Mouse (Mus musculus) NIH3T3 (cell line): ENCODE data around the gene Zfp97.
"Not testable (repeated sequence)": the region's sequence is repeated elsewhere in the genome, so short reads cannot be mapped to it uniquely, and the experiment has no call there.

Experiments
- DNase-seq: peaks from one replicate; pipeline ENCODE4 v3.0.0-alpha.2; 2012; ENCODE audit warnings: low read depth

Gene Zfp97

DNA sequence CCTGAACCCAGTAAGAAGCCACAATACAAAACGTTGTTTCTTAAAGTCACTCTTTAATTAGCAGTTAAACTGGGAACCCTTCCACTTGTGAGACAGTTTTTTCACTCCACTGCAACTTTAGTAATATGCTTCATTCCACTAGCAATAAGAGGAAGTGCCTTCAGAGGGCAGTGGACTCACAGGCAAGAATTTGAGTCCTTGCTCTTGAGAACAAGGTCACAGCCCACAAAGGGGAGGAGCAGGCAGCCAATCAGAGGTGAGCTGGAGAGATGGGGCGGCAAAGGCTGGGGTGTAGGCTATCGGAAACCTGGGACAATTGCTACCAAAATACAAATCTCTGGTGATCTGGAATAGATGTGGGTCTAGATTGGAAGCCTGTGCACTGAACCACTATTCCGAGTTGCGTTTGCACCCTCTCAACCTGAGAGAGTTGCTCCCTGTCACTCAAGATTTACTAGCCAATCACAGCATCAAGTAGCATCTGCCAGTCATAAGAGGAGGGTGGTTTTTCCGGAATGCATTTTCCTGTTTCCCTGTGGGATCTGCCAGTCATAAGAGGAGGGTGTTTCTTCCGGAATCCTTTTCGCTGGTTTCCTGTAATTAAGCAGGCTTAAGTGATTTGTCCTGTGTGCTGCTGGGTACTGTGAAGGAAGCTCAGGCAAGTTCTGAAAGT is at the start of gene Zfp97:
Zfp97 (plus strand) TSS at position 586 of the 673 bp plus-strand sequence.
- DNase-seq = not testable (repeated sequence)

DNA sequence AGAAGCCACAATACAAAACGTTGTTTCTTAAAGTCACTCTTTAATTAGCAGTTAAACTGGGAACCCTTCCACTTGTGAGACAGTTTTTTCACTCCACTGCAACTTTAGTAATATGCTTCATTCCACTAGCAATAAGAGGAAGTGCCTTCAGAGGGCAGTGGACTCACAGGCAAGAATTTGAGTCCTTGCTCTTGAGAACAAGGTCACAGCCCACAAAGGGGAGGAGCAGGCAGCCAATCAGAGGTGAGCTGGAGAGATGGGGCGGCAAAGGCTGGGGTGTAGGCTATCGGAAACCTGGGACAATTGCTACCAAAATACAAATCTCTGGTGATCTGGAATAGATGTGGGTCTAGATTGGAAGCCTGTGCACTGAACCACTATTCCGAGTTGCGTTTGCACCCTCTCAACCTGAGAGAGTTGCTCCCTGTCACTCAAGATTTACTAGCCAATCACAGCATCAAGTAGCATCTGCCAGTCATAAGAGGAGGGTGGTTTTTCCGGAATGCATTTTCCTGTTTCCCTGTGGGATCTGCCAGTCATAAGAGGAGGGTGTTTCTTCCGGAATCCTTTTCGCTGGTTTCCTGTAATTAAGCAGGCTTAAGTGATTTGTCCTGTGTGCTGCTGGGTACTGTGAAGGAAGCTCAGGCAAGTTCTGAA is 57.7 kb downstream of the Zfp97 start:
- DNase-seq = not testable (repeated sequence)

DNA sequence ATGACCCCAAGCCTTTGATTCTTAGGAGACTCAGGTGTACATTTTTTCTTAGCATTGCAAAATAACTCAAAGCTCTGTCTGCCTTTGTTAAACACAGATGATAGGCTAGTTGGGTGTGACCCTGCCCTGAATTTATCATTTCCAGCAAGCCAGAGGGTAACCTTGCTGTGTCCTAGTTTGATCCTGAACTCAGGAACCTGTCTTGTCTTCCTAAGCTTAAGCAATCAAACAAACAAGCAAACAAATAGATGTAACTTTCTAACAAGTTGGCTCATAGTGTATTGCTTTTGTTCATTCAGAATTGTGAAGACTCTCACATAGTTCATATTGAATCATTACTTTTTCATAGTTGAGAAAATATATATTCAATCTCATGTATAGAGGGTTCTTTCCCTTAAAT is 73.5 kb downstream of the Zfp97 start:
- DNase-seq = not testable (repeated sequence)

DNA sequence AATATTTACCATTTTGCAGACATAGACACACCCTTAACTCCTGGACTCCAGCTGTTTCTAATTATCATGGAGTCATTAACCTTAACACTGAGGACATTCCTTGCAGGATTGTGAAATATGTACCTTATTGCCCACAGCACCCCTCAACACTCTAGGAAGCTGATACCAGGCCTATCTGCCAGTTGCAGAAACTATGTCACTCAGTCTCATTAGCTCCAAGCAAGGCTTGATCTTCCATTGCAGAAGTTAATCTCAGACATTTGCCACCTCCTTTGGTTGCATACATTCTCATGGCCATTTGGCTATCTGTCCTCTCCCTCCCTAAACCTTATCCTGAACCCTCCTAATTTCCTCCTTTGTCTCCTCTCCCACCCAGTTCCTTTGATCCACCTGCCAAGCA is 74.0 kb downstream of the Zfp97 start:
- no peak for DNase-seq

DNA sequence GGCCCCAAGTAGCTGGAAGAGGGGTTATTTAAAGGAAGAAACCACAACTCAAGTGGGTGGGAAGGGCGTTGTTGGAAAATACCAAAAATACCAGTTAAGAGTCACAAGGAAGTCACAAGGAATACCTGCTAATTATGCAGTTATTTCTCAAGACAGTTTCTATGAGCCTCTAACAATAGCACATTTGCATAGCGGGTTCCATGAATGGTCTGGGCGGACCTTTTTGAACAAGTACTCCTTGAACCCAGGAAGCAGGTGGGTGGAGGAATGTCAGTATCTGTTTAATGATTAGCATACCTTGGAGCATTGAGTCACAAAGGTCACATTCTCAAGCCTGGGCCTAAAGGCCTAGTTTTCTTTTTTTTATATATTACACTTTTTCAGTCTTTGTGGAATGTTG is 74.9 kb downstream of the Zfp97 start:
- DNase-seq = not testable (repeated sequence)
